Mouse (Mus musculus): ENCODE measurements at regions not wholly inside any gene's neighbourhood (a gene's known extent, or its start where the extent isn't known, plus 50 kb on each side); places are given as distances from the start of the nearest gene placed in this dataset.

GRCm38 (mm10) chr1:43247609-43248008 is 50.8 kb upstream of the Fhl2 start:
- no peak for DNase-seq (ENCODE audit: inconsistent ontology term)

- no peak for DNase-seq (ENCODE audit: inconsistent ontology term)
Measured at GRCm38 (mm10) chr1:43250281-43250680, 53.5 kb upstream of the Fhl2 start.

- DNase-seq (ENCODE audit: inconsistent ontology term) = no peak
Measured at GRCm38 (mm10) chr1:43251356-43251755, 54.6 kb upstream of the Fhl2 start.

GRCm38 (mm10) chr1:43254129-43254528 is 57.3 kb upstream of the Fhl2 start:
- DNase-seq (ENCODE audit: inconsistent ontology term) = no peak

- DNase-seq (ENCODE audit: inconsistent ontology term) = peak; percentile 51
Measured at GRCm38 (mm10) chr1:43256078-43256477, 59.3 kb upstream of the Fhl2 start.

- DNase-seq (ENCODE audit: inconsistent ontology term) = no peak
Measured at GRCm38 (mm10) chr1:43257909-43258308, 61.1 kb upstream of the Fhl2 start.

GRCm38 (mm10) chr1:43259841-43260240 is 63.1 kb upstream of the Fhl2 start:
- peak; percentile 79 for DNase-seq (ENCODE audit: inconsistent ontology term)

- DNase-seq (ENCODE audit: inconsistent ontology term) = peak; percentile 42
Measured at GRCm38 (mm10) chr1:43260491-43260890, 63.7 kb upstream of the Fhl2 start.

- peak; percentile 75 for DNase-seq (ENCODE audit: inconsistent ontology term)
Measured at GRCm38 (mm10) chr1:43264407-43264889, 67.7 kb upstream of the Fhl2 start.

- no peak for DNase-seq (ENCODE audit: inconsistent ontology term)
Measured at GRCm38 (mm10) chr1:43265699-43266455, 69.1 kb upstream of the Fhl2 start.

GRCm38 (mm10) chr1:43269685-43270084 is 72.9 kb upstream of the Fhl2 start:
- peak; percentile 41 for DNase-seq (ENCODE audit: inconsistent ontology term)

GRCm38 (mm10) chr1:43273236-43273868 is 76.6 kb upstream of the Fhl2 start:
- no peak for DNase-seq (ENCODE audit: inconsistent ontology term)

GRCm38 (mm10) chr1:43291736-43292135 is 95.0 kb upstream of the Fhl2 start:
- no peak for DNase-seq (ENCODE audit: inconsistent ontology term)

- no peak for DNase-seq (ENCODE audit: inconsistent ontology term)
Measured at GRCm38 (mm10) chr1:43292561-43292960, 95.8 kb upstream of the Fhl2 start.

GRCm38 (mm10) chr1:43294221-43295012 is 97.6 kb upstream of the Fhl2 start:
- no peak for DNase-seq (ENCODE audit: inconsistent ontology term)

GRCm38 (mm10) chr1:43297579-43297978 is 100.8 kb upstream of the Fhl2 start:
- no peak for DNase-seq (ENCODE audit: inconsistent ontology term)

GRCm38 (mm10) chr1:43298746-43299145 is 102.0 kb upstream of the Fhl2 start:
- DNase-seq (ENCODE audit: inconsistent ontology term) = no peak

GRCm38 (mm10) chr1:43299490-43300302 is 102.9 kb upstream of the Fhl2 start:
- peak; percentile 50 for DNase-seq (ENCODE audit: inconsistent ontology term)

GRCm38 (mm10) chr1:43300676-43301075 is 103.9 kb upstream of the Fhl2 start:
- DNase-seq (ENCODE audit: inconsistent ontology term) = no peak

- DNase-seq (ENCODE audit: inconsistent ontology term) = no peak
Measured at GRCm38 (mm10) chr1:43301866-43302571, 105.2 kb upstream of the Fhl2 start.

- DNase-seq (ENCODE audit: inconsistent ontology term) = peak; percentile 29
Measured at GRCm38 (mm10) chr1:43302657-43303056, 105.9 kb upstream of the Fhl2 start.

All from Muller cell, postnatal 12 days (primary cell).